Mouse (Mus musculus): ENCODE data around the gene Ldhd.
A peak's percentile ranks its signal among the peaks of the same experiment; 100 is the strongest.

Ldhd gene

DNA sequence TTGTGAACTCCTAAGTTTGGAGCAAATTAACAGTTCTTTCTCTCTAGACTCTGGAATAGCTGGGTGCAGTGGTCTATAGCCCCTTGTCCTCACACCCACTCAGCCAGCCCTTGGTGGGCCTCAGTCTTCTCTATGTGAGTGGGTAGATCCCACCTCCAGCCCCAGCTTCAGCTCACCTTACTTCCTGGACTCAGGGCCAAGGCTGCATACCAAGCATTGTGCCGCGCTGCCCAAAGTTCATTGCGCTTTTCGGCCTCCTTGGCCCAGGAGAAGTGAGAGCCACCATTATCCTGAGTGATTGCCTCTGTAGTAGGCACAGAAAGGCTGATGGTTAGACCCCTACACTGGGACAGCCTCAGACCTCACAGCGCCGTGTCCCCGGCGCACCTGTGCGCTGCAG lies 2.3 kb downstream of the Ldhd start:
- DNase-seq (ENCODE audit: low spot score in 2 of 2) = no peak

DNA sequence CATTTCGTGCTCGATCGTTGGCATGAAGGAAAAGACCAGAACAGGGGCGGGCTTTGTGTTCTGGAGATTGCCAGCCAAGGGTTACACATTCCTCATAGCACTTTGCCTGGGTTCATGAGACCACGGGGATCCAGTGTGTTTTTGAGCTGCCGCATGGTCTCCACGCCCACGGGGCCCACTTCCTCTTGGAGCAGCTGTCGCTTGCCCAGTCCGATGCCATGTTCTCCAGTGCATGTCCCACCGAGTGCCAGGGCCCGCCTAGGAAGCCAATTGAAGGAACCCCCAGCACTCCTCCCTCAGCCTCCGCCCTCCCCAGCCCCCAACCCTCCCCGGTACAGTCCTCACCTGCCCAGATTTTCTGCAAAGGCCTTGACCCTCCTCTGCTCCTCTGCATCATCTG lies 3.2 kb downstream of the Ldhd start:
- DNase-seq (ENCODE audit: low spot score in 2 of 2) = no peak

DNA sequence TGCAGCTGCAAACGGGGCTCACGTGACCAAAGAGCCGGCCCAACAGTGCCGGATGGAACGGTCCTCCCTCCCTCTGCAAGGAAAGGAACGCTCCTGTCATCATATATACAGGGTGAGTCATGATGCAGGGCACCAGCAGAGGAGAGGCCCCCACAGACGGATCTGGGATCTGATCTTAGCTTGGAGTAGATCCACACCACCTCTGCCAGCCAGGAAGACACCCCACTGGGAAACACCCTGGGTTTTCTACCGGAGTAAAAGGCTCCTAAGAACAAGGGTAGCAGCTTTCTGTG lies 3.7 kb downstream of the Ldhd start:
- DNase-seq (ENCODE audit: low spot score in 2 of 2) = no peak

DNA sequence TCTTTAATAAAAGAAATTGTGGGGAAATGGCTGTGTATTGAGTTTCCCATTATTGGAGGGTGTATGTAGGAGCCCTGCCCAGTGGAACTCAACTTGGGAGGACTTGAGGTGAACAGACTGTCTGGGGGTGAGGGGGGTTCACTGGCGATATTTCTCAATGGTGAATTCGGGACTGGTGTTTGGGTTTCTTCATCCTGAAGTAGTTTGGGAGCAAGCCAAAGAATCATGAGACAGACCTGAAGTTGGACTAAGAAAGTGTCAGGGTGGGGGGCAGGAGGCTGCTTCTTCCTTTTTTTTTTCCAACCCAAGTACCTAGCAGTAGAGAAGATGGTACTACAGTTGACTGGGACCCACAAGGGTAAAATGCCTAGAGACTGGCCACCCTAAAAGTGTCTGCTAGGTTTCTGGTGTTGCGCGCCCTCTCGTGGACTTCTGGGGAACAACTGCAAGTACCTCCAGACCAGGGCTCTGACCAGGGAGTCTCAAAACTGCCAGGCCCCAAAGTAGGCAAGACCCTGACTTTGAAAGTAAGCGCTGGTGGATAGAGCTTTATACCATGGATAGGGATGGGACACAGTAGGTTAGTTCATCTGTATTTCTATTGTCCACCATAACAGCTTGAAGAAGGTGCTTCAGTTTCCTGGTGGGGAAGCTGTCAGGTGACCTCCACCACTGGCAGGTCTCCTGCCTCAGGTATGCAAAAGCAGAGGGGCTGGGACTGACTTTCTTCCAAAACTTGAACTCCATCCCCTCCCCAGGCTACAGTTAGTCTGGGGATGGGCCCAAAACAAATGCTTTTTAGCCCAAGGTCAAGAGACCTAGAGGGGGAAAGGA lies 4.3 kb downstream of the Ldhd start:
- peak; percentile 57 to 76 for DNase-seq (ENCODE audit: low spot score in 2 of 2)

DNA sequence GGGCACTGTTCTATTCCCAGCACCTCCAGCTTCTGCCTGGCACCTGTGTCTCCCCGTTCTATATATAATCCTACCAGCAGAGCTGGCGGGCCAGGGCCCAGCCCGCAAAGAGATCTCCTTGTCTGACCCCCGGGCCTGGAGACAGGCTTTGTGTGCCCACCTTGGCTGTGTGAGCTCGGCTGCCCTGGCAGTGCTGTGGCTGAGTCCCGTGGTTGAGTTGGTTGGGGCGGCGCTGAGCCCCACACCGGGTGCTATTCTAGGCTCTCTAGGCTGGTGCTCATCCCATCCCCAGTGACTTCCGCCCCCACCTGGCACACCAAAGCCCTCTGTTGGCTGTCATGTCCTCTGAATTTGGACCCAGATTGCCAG lies 5.3 kb downstream of the Ldhd start:
- peak; percentile 83 to 85 for DNase-seq (ENCODE audit: low spot score in 2 of 2)

DNA sequence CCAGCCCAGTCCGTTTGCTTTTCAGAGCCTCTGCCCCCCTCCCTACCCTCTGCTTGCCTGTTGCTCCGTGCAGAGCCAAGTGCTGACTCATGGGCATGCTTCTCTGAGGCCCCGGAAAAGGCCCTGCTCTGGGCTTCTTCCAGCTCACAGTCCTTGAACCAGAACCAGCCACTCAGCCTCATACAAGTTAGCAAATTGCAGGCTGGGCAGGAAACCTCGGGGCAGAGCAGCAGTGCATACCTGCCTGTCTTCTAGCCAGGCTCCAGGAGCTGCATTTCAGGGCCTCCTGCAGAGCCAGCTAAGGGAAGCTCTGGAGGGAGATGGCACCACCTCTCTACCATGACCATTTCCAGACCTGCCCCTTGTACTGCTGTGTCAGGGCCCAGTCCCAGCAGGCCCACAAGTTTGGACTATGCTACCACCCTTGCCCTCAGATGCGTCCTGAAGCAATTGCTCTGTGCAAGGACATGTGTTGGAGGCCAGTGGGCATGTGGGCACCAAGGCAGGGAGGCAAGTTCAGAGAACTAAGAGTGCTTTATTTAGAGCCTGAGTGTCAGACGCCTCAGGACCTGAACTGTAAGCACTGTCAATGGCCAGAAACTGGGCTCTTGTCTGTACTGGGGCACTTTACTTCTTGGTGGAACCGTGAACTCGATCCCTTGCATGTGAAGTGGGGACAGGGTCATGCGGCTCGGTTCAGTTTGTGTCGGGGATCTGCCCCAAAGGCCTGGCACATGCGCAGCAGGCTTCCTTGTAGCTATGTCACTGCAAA lies 5.9 kb downstream of the Ldhd start:
- peak; percentile 81 to 82 for DNase-seq (ENCODE audit: low spot score in 2 of 2)

DNA sequence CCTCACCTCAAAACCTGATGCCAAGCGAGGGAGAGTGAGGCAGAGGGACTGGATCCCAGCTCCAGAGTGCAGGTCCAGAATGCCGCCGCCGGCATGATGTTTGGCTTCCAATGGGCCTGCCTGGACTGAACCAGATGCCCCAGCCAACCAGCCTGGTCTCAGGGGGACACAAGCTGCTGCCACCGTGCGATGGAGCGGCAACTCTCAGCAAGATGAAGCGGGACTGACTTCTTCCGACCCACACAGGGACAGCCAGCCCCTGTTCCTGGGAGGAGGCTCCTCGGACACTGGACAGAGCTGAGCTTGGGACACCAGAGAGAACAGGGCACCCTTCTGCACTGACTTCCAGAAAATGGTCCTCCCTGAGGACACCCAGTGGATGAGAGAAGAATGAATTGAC lies 7.6 kb downstream of the Ldhd start:
- DNase-seq (ENCODE audit: low spot score in 2 of 2) = no peak

DNA sequence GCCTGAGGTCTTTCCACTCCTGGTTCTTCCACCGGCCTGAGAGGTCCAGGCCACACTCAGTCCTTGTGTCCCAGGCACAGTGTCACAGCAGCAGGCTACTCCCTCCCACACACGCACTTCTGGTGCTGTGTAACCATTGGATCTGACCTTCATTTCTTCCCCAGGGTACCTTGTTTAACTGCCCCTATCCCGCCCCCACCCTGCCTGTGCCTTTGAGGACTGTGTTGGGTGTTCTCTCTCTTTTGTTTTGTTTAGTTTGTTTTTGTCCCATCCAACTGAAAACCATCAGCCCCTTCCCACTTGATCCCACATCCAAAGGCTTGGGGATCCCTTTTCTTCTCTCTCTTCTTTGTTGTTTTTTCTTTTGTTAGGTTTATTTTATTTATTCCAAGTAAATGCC lies 8.1 kb downstream of the Ldhd start:
- DNase-seq (ENCODE audit: low spot score in 2 of 2) = no peak

DNA sequence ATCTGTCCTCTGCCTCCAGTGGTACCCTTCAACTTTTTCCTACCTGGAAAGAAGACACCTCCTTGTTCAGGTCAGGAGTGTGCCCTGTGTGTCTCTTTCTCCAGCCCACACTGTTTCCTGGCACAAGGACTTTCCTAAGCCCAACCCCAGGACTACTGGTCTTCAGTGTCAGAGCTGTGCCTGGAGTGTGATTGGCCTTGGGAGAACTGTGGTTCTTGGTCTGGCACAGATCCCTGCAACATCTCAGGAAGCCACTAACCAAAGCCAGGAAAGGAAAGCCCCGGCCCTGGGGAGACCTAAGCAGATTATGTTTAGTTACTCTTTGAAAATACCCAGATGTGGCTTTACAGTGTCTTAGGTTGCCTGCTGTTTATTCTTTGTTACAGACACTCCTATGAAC lies 10.2 kb downstream of the Ldhd start:
- DNase-seq (ENCODE audit: low spot score in 2 of 2) = peak; percentile 60 to 77

DNA sequence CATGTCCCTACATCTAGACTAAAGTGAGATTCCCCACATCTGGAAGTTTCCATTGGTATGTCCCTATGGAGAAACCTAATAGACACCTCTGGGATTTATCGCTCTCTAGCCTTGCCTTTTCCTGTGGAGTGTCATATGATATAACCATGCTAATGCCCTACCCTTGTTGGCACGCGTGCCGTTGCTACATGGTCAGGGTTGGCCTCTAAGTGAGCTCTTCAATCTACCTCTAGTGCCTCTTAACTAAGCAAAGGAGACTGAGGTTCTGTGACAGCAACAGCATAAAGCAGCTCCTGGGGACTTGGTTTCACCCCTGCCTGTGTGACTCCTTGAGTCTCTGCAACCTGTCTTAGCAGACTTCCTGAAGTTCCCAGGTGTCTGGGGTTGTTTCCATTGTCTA lies 11.9 kb downstream of the Ldhd start:
- DNase-seq (ENCODE audit: low spot score in 2 of 2) = no peak

DNA sequence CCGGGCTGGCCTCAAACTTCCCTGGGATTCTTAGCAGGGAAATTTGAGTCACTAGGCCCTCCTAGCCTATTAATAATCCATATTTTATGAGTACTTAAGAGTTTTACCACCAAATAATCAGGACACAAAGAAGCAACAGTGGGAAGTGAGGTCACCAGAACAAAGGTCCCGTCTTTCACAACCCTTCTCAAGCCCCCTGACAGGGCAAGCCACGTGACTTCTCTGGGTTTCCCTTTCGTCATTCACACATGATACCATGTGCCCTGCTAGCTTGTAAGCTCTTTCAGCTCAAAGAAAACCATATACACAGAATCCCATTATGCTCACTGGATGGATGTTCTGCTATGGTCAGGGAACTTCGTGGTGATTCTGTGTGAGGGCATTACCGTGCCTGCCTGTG lies 12.4 kb downstream of the Ldhd start:
- DNase-seq (ENCODE audit: low spot score in 2 of 2) = no peak

DNA sequence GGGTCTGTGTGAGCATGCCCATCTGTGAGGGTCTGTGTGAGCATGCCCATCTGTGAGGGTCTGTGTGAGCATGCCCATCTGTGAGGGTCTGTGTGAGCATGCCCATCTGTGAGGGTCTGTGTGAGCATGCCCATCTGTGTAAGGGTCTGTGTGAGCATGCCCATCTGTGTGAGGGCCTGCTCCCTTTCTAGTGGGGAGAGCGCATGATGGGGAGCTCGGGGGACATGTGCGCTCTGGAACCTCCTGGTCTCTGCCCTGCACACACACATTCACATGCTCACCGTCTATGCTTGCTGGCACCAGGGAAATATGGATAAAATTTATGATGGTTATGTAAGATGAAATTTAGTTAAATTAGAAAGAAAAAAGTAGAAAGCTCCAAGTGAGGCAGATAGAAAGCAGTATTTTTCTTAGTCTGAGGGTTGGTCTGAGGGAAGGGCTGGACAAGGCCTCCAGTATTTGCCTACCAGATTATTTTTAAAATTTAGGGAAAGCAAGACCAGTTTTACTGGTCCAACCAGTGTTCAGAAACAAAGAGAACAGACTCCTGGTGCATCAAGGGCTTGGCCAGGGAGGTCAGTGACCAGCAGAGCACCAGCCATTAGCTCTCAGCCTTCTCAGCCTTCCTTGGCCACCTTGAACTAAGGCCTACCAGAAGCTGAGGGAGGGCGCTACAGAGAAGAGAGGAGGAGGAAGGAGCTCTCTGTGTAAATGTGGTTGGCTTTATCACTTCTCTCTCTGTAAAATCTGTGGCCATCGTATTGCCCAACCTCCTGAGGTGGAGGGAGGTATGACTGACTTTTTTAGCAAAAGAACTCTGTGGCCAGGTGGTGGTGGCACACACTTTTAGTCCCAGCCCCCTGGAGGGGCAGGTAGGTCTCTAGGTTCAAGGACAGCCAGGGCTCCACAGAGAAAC lies 15.1 kb downstream of the Ldhd start:
- DNase-seq (ENCODE audit: low spot score in 2 of 2) = no peak

DNA sequence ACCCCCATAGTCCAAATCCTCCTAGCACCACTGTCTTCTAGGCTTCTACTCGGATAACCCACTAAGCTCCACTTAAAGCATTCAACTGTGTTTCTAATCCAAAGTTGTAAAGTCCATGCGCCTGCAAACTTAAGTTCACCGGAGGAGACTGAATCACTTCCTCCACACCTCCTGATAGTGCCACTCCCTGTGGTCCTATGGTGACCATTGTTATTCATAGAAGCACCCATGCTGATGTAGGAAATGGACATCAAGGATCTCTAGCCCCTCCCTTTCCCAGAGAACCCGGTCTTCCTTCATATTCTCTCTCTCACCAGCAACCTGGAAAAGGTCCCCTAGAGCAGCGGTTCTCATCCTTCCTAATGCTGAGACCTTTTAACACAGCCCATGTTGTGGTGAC lies 17.0 kb downstream of the Ldhd start:
- DNase-seq (ENCODE audit: low spot score in 2 of 2) = no peak

DNA sequence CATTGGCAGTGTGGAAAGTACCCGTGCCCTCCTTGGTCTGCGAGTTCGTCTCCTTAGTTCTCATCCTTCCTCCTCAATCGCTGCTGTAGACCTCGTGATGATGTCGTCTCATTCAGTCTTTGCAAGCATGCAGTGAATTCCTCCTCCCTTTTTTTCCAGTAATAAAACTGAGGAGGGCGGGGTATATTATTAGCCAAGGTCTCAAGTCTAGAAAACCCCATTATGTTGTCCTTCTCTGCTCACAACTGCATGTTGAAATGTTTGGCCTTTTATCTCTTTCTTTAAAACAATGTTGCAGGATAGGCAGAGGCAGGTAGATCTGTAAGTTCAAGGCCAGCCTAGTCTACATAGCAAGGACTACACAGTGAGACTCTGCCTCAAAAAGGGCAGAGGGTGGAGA lies 22.8 kb downstream of the Ldhd start:
- DNase-seq (ENCODE audit: low spot score in 2 of 2) = no peak

DNA sequence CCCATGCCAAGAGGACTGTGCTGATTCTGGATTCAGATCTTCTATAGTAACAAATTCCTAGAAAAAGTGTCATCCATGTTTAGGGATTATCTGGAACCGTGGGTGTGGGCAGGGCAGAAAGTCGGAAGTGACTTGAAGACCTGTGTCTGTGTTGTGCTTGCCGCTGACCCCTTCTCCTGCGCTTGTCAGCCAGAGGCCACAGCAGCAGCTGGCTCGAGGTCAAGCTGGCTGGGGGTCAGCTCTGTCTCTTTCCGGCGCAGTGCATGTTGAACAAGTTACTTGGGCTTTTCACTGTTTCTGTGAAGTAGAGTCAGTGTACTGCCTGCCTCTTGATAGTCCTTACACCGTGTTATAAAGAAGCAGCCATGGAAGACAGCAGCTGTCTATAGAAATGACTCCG lies 23.2 kb downstream of the Ldhd start:
- no peak for DNase-seq (ENCODE audit: low spot score in 2 of 2)

DNA sequence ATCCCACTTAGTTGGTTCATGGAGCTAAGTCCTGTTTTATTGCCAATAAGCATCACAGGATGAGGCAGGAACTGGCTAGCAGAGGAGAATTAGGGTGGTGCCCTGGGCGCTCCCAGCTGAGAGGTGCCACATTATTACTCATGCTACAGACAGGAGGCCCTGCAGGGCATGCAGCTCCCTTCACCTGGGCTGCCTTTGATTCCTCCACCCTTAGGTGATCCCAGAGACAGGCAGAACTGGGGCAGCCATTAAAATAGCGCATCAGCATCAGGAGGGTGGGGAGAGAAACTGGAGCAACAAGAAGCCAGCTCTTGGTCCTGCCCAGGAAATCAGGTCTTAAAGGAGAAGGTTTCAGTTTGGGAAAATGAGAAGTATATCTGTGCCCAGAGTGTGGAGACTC lies 25.2 kb downstream of the Ldhd start:
- DNase-seq (ENCODE audit: low spot score in 2 of 2) = no peak

DNA sequence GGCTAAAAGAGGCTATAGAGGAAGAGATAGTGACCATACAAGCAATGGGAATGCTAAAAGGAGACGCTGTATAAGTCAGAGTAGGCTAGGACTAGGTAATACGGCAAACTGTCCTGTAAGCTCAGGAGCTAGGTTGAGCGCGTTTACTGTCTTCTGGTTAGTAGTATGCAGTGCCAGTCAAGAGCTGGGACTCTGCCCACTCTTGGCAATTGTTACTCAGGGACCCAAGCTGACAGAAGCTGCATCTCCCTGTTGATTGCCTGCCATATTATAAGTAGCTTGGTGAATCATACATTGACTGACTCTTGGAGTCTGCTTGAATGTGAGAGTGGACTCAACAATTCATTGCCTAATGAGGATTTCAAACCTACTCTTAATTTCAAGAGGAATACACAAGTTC lies 28.1 kb downstream of the Ldhd start:
- DNase-seq (ENCODE audit: low spot score in 2 of 2) = no peak

DNA sequence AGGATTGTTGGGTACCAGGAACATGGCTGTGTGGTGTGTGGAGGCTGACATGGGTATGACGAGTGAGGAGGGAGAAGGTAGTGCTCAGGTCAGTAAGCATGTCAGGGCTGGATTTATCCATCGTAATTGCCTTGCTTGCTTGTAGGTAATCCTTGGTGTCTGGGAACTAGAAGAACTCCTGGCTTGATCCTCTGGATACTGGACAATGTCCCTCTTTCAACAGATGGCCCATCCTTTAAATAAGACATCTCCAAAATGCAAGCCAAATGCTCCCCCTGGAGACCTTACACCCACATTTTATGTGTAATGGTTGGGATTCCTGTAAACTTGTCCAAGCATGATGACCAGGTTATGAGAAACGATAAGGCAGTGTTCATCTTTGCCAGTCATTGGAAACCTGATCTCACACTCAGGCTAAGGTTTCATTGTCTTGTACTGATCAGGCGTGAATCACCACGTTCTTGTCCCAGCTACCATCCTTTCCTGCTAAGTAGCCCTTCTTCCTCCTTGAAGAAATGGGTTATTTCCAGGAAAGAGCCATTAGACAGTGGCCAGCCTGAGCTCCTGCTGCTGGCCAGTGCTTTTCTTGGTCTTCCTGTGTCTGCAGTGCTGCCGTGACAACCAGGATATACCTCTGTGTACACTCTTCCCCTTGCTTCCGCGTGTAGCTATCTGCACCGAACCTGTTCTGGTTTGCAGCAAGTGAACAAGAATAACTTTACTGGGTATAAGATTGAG lies 30.3 kb downstream of the Ldhd start:
- DNase-seq (ENCODE audit: low spot score in 2 of 2) = no peak

DNA sequence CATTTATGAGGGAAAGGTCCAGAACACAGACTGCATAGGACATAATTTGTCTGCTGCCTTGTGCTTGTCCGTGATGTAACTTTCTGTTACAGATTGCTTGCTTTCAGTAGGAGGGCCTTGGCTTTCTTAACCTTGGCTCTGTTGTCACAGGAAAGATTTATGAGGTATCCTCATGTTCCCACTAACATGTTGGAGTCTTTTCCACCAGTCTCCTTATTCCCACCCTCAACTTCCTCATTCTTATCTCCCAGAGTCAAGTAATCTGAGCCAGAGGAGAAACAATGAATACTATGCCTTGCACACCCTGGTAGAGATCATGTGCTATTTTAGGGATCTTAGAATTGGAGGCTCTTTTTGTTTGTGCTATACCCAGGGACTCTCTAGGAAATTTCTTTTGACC lies 32.9 kb downstream of the Ldhd start:
- peak; percentile 66 to 76 for DNase-seq (ENCODE audit: low spot score in 2 of 2)

DNA sequence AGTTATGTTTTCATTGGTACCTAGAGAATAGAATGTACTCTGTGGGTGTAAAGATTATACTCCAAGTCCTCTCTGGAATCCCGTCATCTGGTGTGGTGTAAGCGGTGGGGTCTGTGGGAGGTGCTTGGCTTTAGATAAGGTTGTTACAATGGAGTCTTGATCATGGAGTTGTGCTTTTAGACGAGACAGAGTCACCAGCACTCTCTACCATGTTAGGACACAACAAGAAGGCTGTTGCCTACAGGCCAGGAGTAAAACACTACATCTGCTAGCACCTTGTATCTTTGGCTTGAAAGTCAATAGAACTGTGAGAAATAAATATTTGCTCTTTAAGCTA lies 33.7 kb downstream of the Ldhd start:
- DNase-seq (ENCODE audit: low spot score in 2 of 2) = no peak

DNA sequence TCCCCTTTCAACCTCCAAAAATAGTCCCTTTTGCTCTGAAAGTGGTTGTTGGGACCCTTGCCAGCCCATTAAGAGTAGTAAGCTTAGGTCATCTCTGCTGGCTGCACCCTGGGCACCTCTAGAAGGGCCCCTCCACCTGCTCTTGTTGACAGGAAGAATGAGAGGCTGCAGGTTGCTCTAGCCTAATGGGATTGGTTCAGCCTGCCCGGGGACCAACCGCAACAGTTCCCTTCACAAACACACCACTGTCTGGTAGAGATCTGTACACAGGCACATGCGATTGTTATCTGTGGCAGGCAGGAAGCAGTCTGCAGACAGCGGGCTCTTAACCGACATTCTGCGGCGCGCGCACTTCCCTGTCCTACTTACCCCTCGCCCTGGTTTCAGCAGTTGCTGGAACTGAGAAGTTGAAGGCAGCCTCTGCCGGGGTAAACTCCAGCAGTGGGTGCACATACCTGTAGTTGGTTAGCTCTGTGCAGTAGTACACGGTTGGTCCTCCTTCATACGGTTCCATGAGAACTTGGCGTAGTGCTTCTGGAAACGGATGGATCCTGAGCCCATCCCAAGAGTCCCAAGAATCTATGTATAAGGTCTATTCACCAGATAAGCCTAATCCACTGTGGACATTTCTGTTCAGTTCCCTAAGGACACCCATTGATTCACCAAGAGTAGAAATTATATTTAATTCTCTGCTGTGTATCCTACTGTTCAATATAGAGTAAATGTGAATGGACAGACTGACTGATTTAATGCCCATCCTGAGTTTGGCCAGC lies 34.3 kb downstream of the Ldhd start:
- DNase-seq (ENCODE audit: low spot score in 2 of 2) = peak; percentile 31 to 62
